Mouse (Mus musculus) embryonic fibroblast, embryonic 13.5 days (primary cell): ENCODE results near the gene Atf6. TPM values are rescaled to one million over a fixed set of nuclear protein-coding genes. Genes with fewer than 3 reads are reported as not detected.

Experiments
- H3K27ac ChIP-seq: 2 replicates; pipeline ENCODE4 v1.5.1; 2012; ENCODE audit warnings: low read length, control low read depth, inconsistent platforms; ENCODE audit not compliant: insufficient read depth
- H3K4me1 ChIP-seq: 2 replicates; pipeline ENCODE4 v1.6.1; 2011; ENCODE audit warnings: low read length; ENCODE audit not compliant: control insufficient read depth, insufficient read depth
- H3K4me3 ChIP-seq: 2 replicates; pipeline ENCODE4 v1.5.1; 2011; ENCODE audit warnings: mild to moderate bottlenecking, control low read depth, low read length; ENCODE audit not compliant: insufficient read depth
- CTCF ChIP-seq: IDR thresholded peaks from 2 replicates; pipeline ENCODE4 v1.5.1; 2011; ENCODE audit warnings: mild to moderate bottlenecking, control low read depth, low read length, moderate library complexity, borderline replicate concordance; ENCODE audit not compliant: insufficient read depth
- POLR2A ChIP-seq: IDR thresholded peaks from 2 replicates; pipeline ENCODE4 v1.6.1; 2011; ENCODE audit warnings: low read depth, mild to moderate bottlenecking, control low read depth, low read length, moderate library complexity
- polyA plus RNA-seq: library from polyadenylated mRNA; stranded (reverse); fragments of >200 nt; gene quantifications from 2 replicates; pipeline ENCODE4 v1.2.4, GENCODE M21; 2011; ENCODE audit warnings: low read depth; ENCODE audit not compliant: missing spikeins, insufficient read length

The Atf6 gene
- polyA plus RNA-seq, 1 experiment: 26.8 TPM

- no peak for TF ChIP-seq CTCF
- TF ChIP-seq POLR2A: no peak
- H3K4me3 ChIP-seq: no peak overlapping the region
- H3K4me1 ChIP-seq: 0 out of 2 replicates have a peak, but pooled peaks cover 3% of the 10 kb centered on the region
- no peak overlapping the region for H3K27ac ChIP-seq
Measured at GRCm38 (mm10) chr1:170709969-170710368, 157.6 kb downstream of the Atf6 start.

DNA sequence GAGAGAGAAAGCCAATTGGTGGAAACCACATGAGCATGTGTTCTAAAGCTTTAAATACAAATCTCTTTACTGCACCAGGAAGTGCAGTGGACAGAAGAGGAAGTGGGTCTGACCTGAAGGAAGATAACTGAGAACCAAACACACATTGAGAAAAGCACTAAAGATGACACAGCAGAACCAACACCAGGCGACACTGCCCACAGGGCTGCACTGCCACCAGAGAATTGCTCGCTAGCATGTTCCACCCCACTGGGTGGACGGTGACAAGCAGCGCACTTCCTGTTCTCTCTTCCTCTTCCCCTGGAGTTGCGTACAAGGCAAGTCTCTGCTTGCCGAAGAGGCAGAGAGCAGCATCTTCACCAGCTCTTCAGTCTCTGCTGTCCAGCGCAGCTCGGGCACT is 158.1 kb downstream of the Atf6 start:
- TF ChIP-seq POLR2A (no peak), CTCF (no peak)
- 0 out of 2 replicates have a peak, but pooled peaks cover 3% of the 10 kb centered on the region for H3K4me1 ChIP-seq

GRCm38 (mm10) chr1:170709034-170709433 is 158.5 kb downstream of the Atf6 start:
- Histone ChIP-seq H3K27ac (no peak overlapping the region), H3K4me3 (no peak overlapping the region), H3K4me1 (0 out of 2 replicates have a peak, but pooled peaks cover 3% of the 10 kb centered on the region)
- TF ChIP-seq CTCF: no peak
- TF ChIP-seq POLR2A: no peak

More for the DNA sequence above, 158.1 kb downstream of the Atf6 start:
- Histone ChIP-seq H3K4me3 (no peak overlapping the region), H3K27ac (no peak overlapping the region)

GRCm38 (mm10) chr1:170706046-170706445 is 161.5 kb downstream of the Atf6 start:
- TF ChIP-seq CTCF (no peak), POLR2A (no peak)
- H3K4me3 ChIP-seq: no peak overlapping the region
- no peak overlapping the region for H3K27ac ChIP-seq
- H3K4me1 ChIP-seq: peaks cover 8% of the 10 kb centered on the region; the same call in 1 of the 2 replicates

DNA sequence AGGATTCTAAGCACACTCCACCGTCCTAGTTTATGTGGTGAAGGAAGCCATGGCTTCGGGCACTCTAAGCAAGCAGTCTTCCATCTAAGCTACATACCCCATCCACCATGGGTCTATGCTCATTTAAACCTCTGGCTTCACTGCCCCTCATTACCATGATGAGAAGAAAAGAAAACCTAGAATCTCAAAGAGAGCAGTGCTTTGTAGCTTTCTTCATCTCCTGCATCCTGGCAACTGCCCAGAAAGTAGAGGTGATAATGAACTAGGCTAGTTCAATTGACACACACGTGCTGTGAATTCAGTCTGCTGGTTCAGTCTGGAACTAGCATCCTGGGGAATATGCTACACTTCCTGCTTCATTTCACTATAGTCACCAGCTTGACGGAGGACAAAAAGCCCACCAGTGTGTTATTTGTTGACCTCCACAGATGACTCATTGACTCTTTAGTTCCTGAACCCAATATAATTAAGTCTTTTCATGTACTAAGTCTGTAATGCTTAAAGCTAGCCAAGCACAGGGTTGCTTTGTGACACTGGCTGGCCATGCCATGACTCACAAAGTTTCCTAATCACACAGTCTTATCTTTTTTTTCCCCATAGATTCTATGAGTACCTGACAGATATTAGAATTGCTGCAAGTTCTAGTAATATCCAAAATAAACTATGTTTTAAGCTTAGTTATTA is 162.5 kb downstream of the Atf6 start:
- H3K27ac ChIP-seq: no peak overlapping the region
- H3K4me3 ChIP-seq: no peak overlapping the region
- H3K4me1 ChIP-seq: peaks cover 10% of the 10 kb centered on the region; the same call in 1 of the 2 replicates
- TF ChIP-seq CTCF: no peak
- no peak for TF ChIP-seq POLR2A

- Histone ChIP-seq H3K4me3 (no peak overlapping the region), H3K27ac (no peak overlapping the region), H3K4me1 (peaks cover 16% of the 10 kb centered on the region; the same call in 1 of the 2 replicates)
- TF ChIP-seq POLR2A: no peak
- TF ChIP-seq CTCF: no peak
Measured at GRCm38 (mm10) chr1:170704103-170704502, 163.5 kb downstream of the Atf6 start.

DNA sequence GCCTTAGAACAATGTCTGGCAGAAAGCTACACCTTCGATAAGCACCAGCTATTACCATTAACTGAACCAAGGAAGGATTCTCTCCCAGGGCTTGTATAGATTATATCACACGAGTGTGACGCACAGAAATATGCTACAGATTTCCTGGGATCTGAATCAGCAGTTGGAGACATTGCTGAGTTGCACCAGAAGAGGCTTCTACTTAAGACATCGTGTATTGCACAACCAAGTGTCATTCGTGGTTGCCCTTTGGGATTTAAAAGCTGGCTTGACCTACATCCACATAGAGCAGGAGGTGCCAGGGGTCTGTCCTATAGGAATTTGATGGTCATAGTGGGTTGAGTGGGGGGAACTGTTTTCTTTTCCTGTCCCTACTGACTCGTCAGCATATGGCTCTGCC is 164.6 kb downstream of the Atf6 start:
- Histone ChIP-seq H3K4me1 (peaks cover 18% of the 10 kb centered on the region; the same call in 1 of the 2 replicates), H3K27ac (no peak overlapping the region), H3K4me3 (no peak overlapping the region)
- no peak for TF ChIP-seq POLR2A
- no peak for TF ChIP-seq CTCF

DNA sequence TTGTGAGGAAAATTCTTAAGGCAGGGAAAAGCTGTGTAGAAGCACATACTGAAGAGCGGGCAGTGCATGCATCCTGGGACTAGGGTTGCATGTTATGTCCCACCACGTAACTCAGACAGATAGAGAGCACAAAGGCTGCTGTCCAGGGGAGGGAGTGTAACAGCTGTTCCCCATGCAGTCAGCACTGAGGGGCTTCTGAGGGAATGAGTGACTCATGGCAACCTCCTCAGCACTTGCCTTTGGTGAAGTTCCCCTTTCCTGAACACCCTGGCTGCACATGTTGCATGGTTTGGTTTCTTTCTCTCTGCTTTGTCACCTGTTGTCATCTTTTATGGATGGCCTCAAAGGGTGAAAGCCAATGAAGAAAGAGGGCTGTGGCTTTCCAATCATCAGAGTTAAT is 165.3 kb downstream of the Atf6 start:
- Histone ChIP-seq H3K27ac (no peak overlapping the region), H3K4me3 (no peak overlapping the region), H3K4me1 (peaks cover 18% of the 10 kb centered on the region; the same call in 1 of the 2 replicates)
- TF ChIP-seq CTCF (no peak), POLR2A (no peak)

GRCm38 (mm10) chr1:170701582-170701981 is 166.0 kb downstream of the Atf6 start:
- TF ChIP-seq POLR2A (no peak), CTCF (no peak)
- no peak overlapping the region for H3K4me3 ChIP-seq
- peaks cover 18% of the 10 kb centered on the region; the same call in 1 of the 2 replicates for H3K4me1 ChIP-seq
- peak overlapping the region; percentile 53 for H3K27ac ChIP-seq

GRCm38 (mm10) chr1:170701178-170701577 is 166.4 kb downstream of the Atf6 start:
- Histone ChIP-seq H3K27ac (peak overlapping the region; percentile 53), H3K4me3 (no peak overlapping the region)
- TF ChIP-seq CTCF (no peak), POLR2A (no peak)

More at GRCm38 (mm10) chr1:170701178-170701577, 166.4 kb downstream of the Atf6 start:
- H3K4me1 ChIP-seq: peaks cover 18% of the 10 kb centered on the region; the same call in 1 of the 2 replicates
